Comparison of ENCODE assay signal across 10 mouse cellular contexts in the genomic region with DNA sequence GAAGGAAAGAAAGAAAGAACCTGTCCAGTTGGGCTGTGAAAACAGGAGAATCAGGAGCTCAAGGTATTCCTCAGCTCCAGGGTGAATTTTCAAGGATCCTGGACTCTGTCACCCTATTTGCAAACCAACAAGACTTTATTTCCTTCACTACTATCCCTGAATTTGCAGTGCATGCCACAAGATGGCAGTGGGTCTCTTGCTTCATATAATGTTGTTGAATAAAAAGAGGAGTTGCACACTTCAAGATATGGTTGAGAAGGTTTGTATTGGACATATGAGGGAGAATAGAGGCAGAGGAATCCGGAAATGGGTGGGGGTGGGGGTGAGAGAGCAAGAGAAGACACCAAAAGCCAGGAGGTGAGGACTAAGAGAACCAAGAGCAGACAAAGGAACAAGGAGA.
DNase-seq lines count a peak whose midpoint lies in the region; ATAC-seq and TF ChIP-seq lines count a peak whose summit lies in the region.
"Had no signal": no experiment of that assay in that cellular context is flagged by ENCODE, and none has a peak within 500 bp of the region (broad histone marks: within the 10 kb centered on the region; RNA-seq: fewer than 3 reads in every experiment).

No protein-coding gene starts in this region.

- no peak overlapping the region for H3K4me3 ChIP-seq in liver, adult 2 months (ENCODE audit: insufficient read depth, low read depth, low read length)
- no peak overlapping the region for H3K4me3 ChIP-seq in liver, embryonic 11.5 days (ENCODE audit: low read depth, low read length)
- no peak overlapping the region for H3K4me3 ChIP-seq in kidney, embryonic 15.5 days (replicated peaks)
- H3K4me3 ChIP-seq: liver, embryonic 15.5 days; stomach, embryonic 15.5 days had no signal

- peak; percentile 52 for TF ChIP-seq CTCF in liver, adult 2 months (IDR thresholded peaks at IDR 0.05; ENCODE audit: low read depth, low read length)

- intact Hi-C loops in left cerebral cortex, postnatal 4 days (cut with DNase I), result loop anchor here (10.0 kb wide), 1 partner anchor 195 kb away; no protein-coding TSS in a partner anchor

- ATAC-seq in liver, embryonic 11.5 days (replicated peaks; ENCODE audit: low FRiP score), result no peak
- peak; percentile 52; the same call in 1 of the 2 replicates for ATAC-seq in kidney, embryonic 15.5 days (replicated peaks; ENCODE audit: low FRiP score)
- ATAC-seq in inflammation-experienced regulatory T-cells, adult 6 months, result no peak

- H3K27ac ChIP-seq in liver, adult 2 months (replicated peaks; ENCODE audit: insufficient read depth, low read depth, low read length), result no peak overlapping the region
- no peak overlapping the region for H3K27ac ChIP-seq in liver, embryonic 11.5 days (ENCODE audit: low read depth, low read length)
- H3K27ac ChIP-seq in kidney, embryonic 15.5 days, result no peak overlapping the region
- H3K27ac ChIP-seq: liver, embryonic 15.5 days; stomach, embryonic 15.5 days had no signal

- H3K9ac ChIP-seq in liver, adult 2 months (ENCODE audit: low read depth, low read length), result no peak overlapping the region
- H3K9ac ChIP-seq in liver, embryonic 11.5 days (ENCODE audit: low read depth, low read length), result no peak overlapping the region
- no peak overlapping the region for H3K9ac ChIP-seq in kidney, embryonic 15.5 days
- H3K9ac ChIP-seq: liver, embryonic 15.5 days; stomach, embryonic 15.5 days had no signal

- H3K79me2 ChIP-seq in liver, adult 2 months (ENCODE audit: control insufficient read depth, insufficient read depth, low read length), result no peaks in the 10 kb centered on the region

- H3K4me2 ChIP-seq in liver, embryonic 11.5 days, result no peak overlapping the region
- no peak overlapping the region for H3K4me2 ChIP-seq in kidney, embryonic 15.5 days
- H3K4me2 ChIP-seq: liver, embryonic 15.5 days; stomach, embryonic 15.5 days had no signal

- 32% methylated on average over 1 of the region's 1 CpGs for WGBS in liver, adult 2 months
- 27% methylated on average over 1 of the region's 1 CpGs for WGBS in liver, embryonic 11.5 days
- 19% methylated on average over 1 of the region's 1 CpGs for WGBS in kidney, embryonic 15.5 days

- peak; percentile 61 for DNase-seq in liver, adult 2 months (ENCODE audit: extremely low read depth, low read depth, low spot score)
- no peak for DNase-seq in liver, embryonic 11.5 days (ENCODE audit: low spot score)
- DNase-seq in Muller cell, postnatal 12 days (ENCODE audit: inconsistent ontology term), result peak; percentile 48
- peak; percentile 21 for DNase-seq in cerebellum, adult 9-11 months
- peak; percentile 19 for DNase-seq in left cerebral cortex, postnatal 4 days
- peak; percentile 5 for DNase-seq in testis, postnatal 14 days (ENCODE audit: low spot score)

- H3K4me1 ChIP-seq in liver, adult 2 months (ENCODE audit: control insufficient read depth, insufficient read depth, low read length), result no peaks in the 10 kb centered on the region
- no peaks in the 10 kb centered on the region for H3K4me1 ChIP-seq in liver, embryonic 11.5 days (replicated peaks; ENCODE audit: control insufficient read depth, insufficient read depth, low read length)
- H3K4me1 ChIP-seq in kidney, embryonic 15.5 days, result no peaks in the 10 kb centered on the region
- H3K4me1 ChIP-seq: liver, embryonic 15.5 days; stomach, embryonic 15.5 days had no signal

- no peak for TF ChIP-seq POLR2A in liver, adult 2 months (IDR thresholded peaks at IDR 0.05; ENCODE audit: extremely low read depth, insufficient read depth, low read length)

- H3K27me3 ChIP-seq in liver, adult 2 months (ENCODE audit: control insufficient read depth, insufficient read depth, low read length), result no peaks in the 10 kb centered on the region
- H3K27me3 ChIP-seq in liver, embryonic 11.5 days (replicated peaks; ENCODE audit: control insufficient read depth, insufficient read depth, low read length), result no peaks in the 10 kb centered on the region
- no peaks in the 10 kb centered on the region for H3K27me3 ChIP-seq in kidney, embryonic 15.5 days
- H3K27me3 ChIP-seq: liver, embryonic 15.5 days; stomach, embryonic 15.5 days had no signal

- no peaks in the 10 kb centered on the region for H3K9me3 ChIP-seq in liver, embryonic 11.5 days (ENCODE audit: control insufficient read depth, low read length)
- 0 out of 2 replicates have a peak, but pooled peaks cover 3% of the 10 kb centered on the region for H3K9me3 ChIP-seq in kidney, embryonic 15.5 days (replicated peaks)
- H3K9me3 ChIP-seq: liver, embryonic 15.5 days; stomach, embryonic 15.5 days had no signal

- H3K36me3 ChIP-seq in liver, adult 2 months (ENCODE audit: control insufficient read depth, insufficient read depth, low read length), result no peaks in the 10 kb centered on the region
- no peaks in the 10 kb centered on the region for H3K36me3 ChIP-seq in liver, embryonic 11.5 days (ENCODE audit: control insufficient read depth, insufficient read depth, low read length)
- H3K36me3 ChIP-seq in kidney, embryonic 15.5 days, result no peaks in the 10 kb centered on the region
- H3K36me3 ChIP-seq: liver, embryonic 15.5 days; stomach, embryonic 15.5 days had no signal
